Mouse (Mus musculus): Measurements from ENCODE around the gene Btn2a2.

Btn2a2 gene

GRCm38 (mm10) chr13:23488400-23489322 lies at the start of gene Btn2a2:
TSS of gene Btn2a2 (minus strand) at chr13:23488857.
- DNase-seq: peak; percentile 54 to 67

GRCm38 (mm10) chr13:23538249-23538648 lies 49.6 kb upstream of the Btn2a2 start:
- no peak for DNase-seq

- DNase-seq: no peak
Observed at GRCm38 (mm10) chr13:23537006-23537710, 48.5 kb upstream of the Btn2a2 start.

GRCm38 (mm10) chr13:23536076-23536822 lies 47.6 kb upstream of the Btn2a2 start:
- DNase-seq: no peak

GRCm38 (mm10) chr13:23535137-23536075 lies 46.7 kb upstream of the Btn2a2 start, which contains the start of gene Hist1h3g:
TSS of gene Hist1h3g (plus strand) at chr13:23535422.
- peak; percentile 80 to 89 for DNase-seq

GRCm38 (mm10) chr13:23534368-23535131 lies 45.9 kb upstream of the Btn2a2 start:
- DNase-seq: no peak

- peak; percentile 66 to 75 for DNase-seq
Observed at GRCm38 (mm10) chr13:23533560-23534367, 45.1 kb upstream of the Btn2a2 start, which contains the start of gene Hist1h2af. TSS of gene Hist1h2af (plus strand) at chr13:23533906.

- no peak for DNase-seq
Observed at GRCm38 (mm10) chr13:23532262-23533075, 43.8 kb upstream of the Btn2a2 start.

GRCm38 (mm10) chr13:23530901-23531875 lies 42.5 kb upstream of the Btn2a2 start, which contains the start of gene Hist1h4h:
TSS of gene Hist1h4h (plus strand) at chr13:23531050.
- DNase-seq: peak; percentile 97

- DNase-seq: peak; percentile 61 to 69
Observed at GRCm38 (mm10) chr13:23530181-23530900, 41.7 kb upstream of the Btn2a2 start.

- no peak for DNase-seq
Observed at GRCm38 (mm10) chr13:23529480-23530165, 41.0 kb upstream of the Btn2a2 start.

- DNase-seq: no peak
Observed at GRCm38 (mm10) chr13:23529005-23529404, 40.3 kb upstream of the Btn2a2 start.

- peak; percentile 91 for DNase-seq
Observed at GRCm38 (mm10) chr13:23526312-23526711, 37.7 kb upstream of the Btn2a2 start.

GRCm38 (mm10) chr13:23525901-23526300 lies 37.2 kb upstream of the Btn2a2 start:
- no peak for DNase-seq

GRCm38 (mm10) chr13:23524654-23525053 lies 36.0 kb upstream of the Btn2a2 start:
- peak; percentile 83 to 84 for DNase-seq

GRCm38 (mm10) chr13:23523976-23524375 lies 35.3 kb upstream of the Btn2a2 start:
- no peak for DNase-seq
